Mouse (Mus musculus) hindbrain, embryonic 13.5 days (tissue): ENCODE measurements around the gene Ugt2b5. TPM values are rescaled to one million over a fixed set of nuclear protein-coding genes. Genes with fewer than 3 reads are reported as not detected.

Source experiments
- polyA plus RNA-seq: library from polyadenylated mRNA; unstranded; fragments of >200 nt; fragmentation: Nextera tagmentation; extraction: Ambion mirVana; gene quantifications from 2 replicates; pipeline ENCODE4 v1.2.1, GENCODE M21; 2015

Ugt2b5 gene
- polyA plus RNA-seq, 1 experiment from 2014 or later, result 0.12 TPM

Other genes starting within 250 kb of the Ugt2b5 start
- gene Ugt2b34, start 233.4 kb downstream of the Ugt2b5 start, polyA plus RNA-seq, result 0.08 TPM in 1 of 2 replicates, not detected in the other
- not detected in 2 replicates for gene Ugt2b1, start 213.8 kb downstream of the Ugt2b5 start, polyA plus RNA-seq
- not detected in 2 replicates for gene Ugt2b35, start 139.5 kb downstream of the Ugt2b5 start, polyA plus RNA-seq
- gene Ugt2b36, start 47.8 kb downstream of the Ugt2b5 start, polyA plus RNA-seq, result not detected in 2 replicates
- gene Ugt2b37, start 114.5 kb upstream of the Ugt2b5 start, polyA plus RNA-seq, result not detected in 2 replicates
- not detected in 2 replicates for gene Ugt2a3, start 196.9 kb upstream of the Ugt2b5 start, polyA plus RNA-seq